Mouse (Mus musculus) gastrocnemius, postnatal 36 days (tissue): Measurements from ENCODE around the gene Lclat1. TPM values are rescaled to one million over a fixed set of nuclear protein-coding genes. Genes with fewer than 3 reads are reported as not detected.
"Not testable (repeated sequence)": the region's sequence is repeated elsewhere in the genome, so short reads cannot be mapped to it uniquely, and the experiment has no call there.

Experiments
- DNase-seq, 2 experiments: peaks; one replicate each; pipeline ENCODE4 v3.0.0; 2022
- intact Hi-C: fragments of 180-260 bp; cut with DNase I; formaldehyde crosslinking; loops from one replicate; pipeline ENCODE4 v1.15.1; 2025
- total RNA-seq, 2 experiments: library from RNA; stranded (reverse); gene quantifications; 2 replicates each; pipeline ENCODE4 v1.2.3; 2021

Lclat1 gene
- total RNA-seq, 2 experiments from 2014 or later = 15.9 to 17.0 TPM

DNA sequence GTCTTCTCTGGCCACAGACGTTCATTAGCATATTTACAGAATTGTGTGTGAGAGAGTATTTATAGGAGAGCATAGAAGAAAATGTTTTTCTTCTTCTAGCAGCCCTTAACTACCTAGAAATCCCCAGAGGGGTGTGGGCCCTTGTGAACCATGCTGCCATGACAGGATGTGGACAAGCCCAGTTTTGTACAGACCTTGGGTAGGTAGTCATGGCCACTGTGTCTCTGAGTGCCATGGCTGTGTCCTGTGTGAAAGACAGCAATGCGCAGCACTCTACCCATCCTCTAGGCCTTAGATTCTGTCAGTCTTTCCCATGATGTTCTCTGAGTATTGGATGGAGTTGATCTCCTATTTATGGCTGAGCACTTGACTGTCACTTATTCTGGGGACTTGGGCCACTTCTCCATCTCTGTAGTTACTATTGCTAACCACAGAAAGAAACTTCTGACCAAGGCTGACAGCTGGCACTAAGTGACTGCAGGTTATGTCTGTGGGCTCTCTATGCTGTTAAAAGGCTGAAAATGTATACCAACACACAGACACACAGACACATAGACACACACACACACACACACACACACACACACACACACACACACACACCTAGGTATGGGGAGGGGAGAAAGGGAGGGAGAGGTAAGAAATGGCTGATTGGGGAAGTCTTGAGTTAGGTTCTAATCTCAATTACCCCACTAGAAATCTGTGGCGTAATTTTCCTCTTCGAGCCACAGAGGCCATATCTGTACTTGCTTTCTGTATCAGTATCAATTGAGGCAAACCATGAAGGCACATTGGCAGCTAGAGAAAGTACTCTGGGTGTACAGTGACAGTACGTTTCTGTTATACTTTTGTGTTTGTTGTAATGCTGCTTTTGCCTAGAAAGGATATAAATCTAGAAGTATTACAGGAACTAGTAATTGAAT is 29.0 kb downstream of the Lclat1 start:
- no peak for DNase-seq
- intact Hi-C loops = no loop called here

DNA sequence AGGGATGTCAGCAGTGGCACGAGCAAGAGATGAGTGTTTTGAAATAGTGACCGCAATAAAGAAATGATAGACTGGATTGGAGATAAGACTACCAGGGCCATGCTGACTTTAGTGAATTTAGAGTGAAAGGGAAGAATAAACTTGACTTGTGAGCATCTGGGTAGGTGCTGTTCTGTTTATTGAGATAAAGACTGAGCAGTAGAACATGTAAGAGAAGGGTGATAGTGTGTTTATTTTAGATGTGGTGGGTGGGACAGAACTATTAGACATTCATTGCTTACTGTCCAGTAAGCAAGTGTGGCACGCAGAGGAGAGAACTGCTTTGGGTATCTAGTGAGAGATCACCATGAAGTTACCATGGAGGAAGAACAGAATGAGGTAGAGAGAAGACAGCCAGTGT is 30.4 kb downstream of the Lclat1 start:
- no peak for DNase-seq
- intact Hi-C loops = no loop called here

DNA sequence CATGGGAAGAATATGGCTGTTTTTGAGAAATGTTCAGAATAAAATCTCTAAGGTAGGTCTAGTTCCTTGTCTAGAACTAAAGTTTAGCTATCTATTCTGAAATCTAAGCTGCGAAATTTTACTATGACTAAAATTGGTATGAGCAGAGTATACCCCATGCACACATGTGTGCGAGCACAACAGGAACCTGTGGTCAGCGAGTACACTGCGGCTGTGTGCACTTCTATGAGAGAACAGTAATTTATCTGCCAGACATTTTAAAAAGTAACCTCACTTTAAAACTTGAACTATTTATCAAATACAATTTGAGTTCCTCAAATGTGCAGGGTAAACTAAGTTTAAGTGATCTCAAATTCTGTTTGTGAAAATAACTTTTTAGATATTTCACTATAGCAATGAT is 34.2 kb downstream of the Lclat1 start:
- DNase-seq = no peak
- intact Hi-C loops = no loop called here

DNA sequence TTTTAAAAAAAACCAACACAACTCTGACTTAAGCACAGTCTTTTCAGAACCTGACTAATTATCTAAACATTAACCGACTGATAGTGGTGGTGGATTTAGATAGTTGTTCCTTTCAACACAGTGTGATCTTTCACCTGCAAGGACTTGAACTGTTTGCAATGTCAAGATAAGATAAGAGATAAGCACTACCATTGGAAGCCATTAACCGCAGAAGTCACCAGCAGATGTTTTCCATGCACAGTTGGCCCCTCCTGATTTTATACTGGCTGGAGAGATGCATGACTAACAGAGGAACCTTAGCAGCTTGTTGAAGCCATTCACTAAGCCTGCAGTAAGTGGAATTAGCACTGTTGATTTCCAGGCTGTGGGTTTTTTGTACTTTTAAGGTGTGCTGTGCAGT is 34.7 kb downstream of the Lclat1 start:
- DNase-seq = no peak

DNA sequence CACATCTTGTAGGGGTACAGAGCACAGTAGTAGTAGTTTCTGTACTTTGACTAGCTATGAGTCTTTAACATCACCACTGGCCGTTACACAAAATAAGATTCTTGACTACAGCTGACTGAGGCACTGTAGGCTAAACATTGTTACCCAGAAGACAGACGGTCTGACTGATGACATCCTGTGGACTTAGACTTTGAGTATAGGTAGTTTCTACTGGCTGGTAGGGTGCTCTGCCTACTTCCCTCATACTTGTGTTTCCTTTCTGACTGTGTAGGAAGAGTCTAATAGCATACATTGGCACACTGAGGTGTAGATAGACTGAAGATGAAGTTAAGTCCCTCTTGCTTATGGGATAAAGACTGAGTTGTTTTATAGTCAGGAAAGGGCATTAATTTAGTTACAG is 37.6 kb downstream of the Lclat1 start:
- no peak for DNase-seq
- intact Hi-C loops = no loop called here

More for the DNA sequence above, 34.7 kb downstream of the Lclat1 start:
- intact Hi-C loops = no loop called here

DNA sequence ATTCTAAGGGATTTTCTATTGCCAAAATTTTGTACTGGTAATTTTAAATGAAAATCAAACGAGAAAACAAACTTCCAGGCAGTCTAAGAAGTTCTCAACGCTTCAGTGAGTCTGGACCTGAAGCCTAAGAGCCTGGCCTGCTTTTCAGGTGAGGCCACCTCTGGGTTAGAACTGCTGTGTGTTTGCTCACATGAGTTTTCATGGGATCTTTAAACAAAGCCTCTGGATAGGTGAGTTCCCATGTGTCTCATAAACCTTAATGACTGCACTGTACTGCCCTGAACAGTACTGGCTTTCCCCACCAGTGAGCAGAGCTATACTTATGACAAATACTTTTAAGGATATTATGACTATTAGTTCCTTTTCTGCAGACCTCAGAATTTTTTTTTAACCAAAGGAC is 40.8 kb downstream of the Lclat1 start:
- DNase-seq = no peak

DNA sequence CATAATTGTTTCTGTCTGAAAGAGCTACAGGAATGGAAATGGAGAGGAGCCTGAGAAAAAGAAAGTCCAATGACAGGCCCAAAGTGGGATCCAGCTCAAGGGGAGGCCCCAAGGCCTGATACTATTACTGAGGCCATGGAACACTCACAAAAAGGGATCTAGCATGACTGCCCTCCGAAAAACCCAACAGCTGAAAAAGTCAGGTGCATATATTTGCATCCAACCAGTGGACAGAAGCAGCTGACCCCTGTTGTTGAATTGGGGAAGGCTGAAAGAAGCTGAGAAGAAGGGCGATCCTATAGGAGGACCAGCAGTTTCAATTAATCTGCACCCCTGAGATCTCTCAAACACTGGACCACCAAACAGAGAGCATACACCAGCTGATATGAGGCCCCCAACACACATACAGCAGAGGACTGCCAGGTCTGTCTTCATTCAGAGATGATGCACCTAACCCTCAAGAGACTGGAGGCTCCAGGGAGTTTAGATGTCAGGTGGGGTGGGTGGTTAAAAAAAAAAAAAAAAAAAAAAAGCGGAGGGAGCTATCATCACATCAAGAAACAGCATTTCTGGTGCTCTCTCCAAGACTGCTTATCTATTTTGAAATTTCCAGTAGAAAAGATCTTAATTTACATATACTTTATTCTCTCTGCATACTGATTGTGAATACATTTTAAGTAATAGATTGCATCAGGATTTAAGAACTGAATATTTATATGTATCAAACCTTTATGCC is 45.2 kb downstream of the Lclat1 start:
- DNase-seq, intact Hi-C loops: not testable (repeated sequence)

More for the DNA sequence above, 40.8 kb downstream of the Lclat1 start:
- intact Hi-C loops = no loop called here

DNA sequence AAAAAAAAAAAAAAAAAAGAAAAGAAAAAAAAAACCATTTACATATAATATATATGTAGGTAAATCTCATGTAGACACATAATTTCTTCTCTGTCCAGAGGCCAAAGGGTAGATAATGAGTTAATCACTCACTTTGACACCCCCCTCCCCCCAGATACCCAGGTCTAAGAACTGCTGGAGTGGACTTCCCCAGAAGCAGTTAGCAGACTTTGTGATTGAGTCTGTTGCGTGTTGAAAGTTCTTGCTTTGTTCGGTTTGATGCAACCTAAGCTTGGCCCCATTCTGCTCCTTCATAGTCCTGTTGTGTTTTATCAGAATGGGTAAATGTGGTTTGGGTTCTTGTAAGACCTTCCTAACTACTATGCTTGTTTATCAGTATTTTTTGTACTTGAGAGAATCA is 45.9 kb downstream of the Lclat1 start:
- intact Hi-C loops = no loop called here
- no peak for DNase-seq

DNA sequence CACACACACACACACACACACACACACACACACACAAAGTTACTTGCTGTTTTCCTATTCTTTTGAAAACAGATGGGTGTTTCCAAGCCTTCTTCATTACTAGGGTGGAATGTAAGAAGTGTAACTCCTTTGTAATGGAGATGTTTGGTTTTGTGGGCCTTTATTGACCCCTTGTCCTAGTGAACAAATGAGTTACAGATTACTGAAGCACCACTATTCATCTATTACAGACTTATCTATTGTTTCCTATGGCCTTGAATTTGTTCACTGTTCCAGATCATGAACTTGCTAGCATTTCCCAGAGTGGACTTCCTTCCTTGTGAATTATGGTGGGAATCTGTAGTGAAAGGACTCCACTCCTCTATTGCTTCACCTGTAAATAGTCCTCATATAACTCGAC is 48.8 kb downstream of the Lclat1 start:
- intact Hi-C loops = no loop called here
- no peak for DNase-seq

DNA sequence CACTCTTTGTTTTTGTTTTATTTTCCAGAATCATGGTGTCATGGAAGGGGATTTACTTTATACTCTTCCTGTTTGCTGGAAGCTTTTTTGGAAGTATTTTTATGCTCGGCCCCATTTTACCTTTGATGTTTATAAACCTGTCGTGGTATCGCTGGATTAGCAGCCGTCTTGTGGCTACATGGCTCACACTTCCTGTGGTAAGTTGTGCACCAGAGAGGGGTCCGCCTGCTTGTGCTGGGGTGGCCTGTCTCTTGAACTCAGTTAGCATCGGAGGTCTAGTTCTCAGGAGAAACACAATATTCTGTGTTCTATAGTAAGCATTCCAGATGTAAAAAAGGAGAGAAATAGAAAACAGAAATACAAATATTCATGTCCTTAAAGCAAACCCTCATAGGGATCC is 54.0 kb downstream of the Lclat1 start:
- intact Hi-C loops = no loop called here
- DNase-seq = no peak

DNA sequence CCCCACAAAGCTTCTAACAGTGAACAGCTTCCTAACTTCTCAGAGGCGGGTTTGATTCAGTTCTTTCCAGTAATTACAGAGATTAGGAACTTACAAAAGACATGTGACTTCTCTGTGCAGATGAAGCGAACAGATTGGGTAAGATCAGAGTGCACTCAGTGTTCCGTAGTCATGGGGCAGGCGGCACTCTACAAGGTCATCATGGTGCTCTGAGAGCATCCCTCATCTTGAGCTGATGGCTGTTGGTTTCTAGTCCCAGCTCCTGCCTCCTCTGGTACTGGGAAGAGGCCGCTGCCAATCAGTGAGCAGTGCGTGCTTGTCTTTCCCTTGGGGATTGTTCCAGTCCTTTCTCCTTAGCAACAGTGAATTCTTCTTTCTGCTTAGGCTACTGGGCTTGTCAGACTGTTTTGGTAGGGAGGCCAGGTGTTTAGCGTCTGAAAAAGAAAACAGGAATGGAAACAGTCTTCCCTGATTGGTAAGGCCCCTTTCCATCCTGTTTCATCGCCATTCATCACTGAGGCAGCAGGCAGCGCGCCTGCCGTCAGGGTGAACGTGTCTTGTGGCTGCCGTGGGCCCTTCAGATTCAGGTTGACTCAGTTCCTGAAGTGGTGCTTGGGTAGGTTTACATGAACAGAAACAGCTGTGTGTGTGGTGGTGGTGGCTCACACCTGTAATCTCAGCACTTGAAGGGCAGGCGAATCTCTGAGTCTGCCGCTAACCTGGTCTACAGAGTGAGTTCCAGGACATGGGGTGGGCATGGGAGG is 54.8 kb downstream of the Lclat1 start:
- intact Hi-C loops = no loop called here
- DNase-seq = no peak

DNA sequence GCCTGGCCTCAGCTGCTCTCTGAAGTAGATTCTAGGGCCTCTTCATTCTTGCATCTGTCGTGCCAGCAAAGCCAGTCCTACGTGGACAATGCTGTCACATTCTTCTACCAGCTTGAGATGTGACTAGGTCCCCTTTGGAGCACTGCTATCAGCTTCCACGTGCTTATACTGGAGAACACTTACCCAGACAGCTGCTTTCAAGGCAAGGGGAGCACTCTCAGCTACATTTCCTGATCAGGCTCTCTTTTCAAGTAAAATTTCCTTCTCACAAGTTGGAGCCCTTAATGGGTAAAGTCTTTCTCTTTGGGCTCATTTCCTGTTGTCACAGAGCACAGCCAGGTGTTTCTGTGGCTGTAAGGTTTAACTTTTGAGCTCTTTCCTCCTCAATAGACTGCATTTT is 55.8 kb downstream of the Lclat1 start:
- DNase-seq = no peak
- intact Hi-C loops = no loop called here

DNA sequence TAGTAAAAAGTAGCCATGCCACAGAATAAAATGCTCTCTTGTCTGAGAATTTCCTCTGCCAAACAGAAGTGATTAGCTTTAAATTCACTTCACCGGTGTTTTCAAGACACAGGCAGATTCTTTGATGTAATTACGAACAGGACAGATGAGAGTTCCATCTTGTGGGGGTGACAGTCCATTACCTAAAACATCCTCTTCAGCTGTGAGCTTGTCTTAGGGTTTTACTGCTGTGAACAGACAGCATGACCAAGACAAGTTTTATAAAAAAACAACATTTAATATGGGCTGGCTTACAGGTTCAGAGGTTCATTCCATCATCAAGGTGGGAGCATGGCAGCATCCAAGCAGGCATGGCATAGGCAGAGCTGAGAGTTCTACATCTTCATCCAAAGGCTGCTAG is 56.3 kb downstream of the Lclat1 start:
- intact Hi-C loops = no loop called here
- no peak for DNase-seq

DNA sequence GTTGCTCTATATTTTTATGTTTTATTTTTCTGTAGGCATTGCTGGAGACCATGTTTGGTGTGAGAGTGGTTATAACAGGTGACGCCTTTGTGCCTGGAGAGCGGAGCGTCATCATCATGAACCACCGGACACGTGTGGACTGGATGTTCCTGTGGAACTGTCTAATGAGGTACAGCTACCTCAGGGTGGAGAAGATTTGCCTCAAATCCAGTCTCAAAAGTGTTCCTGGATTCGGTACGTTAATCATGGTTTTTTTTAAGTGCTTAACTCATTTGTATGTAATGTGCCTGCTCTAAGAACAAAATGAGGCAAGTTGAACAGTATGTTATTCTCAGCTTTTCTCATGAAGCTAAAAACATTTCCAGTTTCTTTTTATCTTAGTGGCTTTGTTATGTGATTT is 61.7 kb downstream of the Lclat1 start:
- DNase-seq = no peak
- intact Hi-C loops = no loop called here

DNA sequence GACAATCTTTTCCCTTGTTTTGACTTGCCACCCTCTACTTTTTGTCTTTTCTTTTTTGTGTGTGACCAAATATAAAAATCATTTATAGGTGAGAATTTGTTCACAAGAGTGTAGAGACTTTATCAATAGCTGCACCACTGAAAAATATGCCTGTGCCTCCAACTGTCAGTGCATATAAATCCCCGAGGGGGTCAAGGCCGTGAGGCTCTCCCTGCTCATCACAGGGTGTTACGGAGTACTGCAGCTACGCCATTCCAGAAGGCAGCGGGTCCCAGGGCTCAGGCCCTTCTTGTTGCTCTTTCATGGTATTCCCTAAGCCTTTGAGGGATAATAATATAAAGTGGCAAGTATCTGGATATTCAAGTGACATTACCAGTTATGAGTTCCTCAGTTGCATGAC is 62.4 kb downstream of the Lclat1 start:
- intact Hi-C loops = no loop called here
- no peak for DNase-seq

DNA sequence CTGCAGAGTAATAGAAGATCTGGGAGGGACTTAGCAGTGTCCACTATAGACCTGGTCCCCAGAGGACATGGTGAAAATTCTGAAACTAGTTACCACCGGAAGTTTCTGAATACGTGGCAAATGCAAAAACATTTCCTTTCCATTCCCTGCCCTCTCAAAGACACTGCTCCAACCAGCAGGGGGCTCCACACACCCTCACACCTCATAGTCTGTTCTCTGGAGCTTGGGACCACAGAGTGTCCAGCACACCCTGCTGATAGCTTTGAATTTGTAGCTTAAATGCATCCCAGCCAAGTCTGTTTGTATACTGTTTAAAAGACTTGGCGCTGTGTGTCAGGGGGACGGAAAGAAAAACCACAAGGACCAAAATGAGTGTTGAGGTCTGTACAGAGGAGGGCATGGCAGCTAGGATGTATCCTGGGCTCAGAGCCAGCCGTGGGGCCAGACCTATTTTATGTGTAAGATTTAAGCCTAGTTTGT is 66.3 kb downstream of the Lclat1 start:
- intact Hi-C loops = no loop called here

DNA sequence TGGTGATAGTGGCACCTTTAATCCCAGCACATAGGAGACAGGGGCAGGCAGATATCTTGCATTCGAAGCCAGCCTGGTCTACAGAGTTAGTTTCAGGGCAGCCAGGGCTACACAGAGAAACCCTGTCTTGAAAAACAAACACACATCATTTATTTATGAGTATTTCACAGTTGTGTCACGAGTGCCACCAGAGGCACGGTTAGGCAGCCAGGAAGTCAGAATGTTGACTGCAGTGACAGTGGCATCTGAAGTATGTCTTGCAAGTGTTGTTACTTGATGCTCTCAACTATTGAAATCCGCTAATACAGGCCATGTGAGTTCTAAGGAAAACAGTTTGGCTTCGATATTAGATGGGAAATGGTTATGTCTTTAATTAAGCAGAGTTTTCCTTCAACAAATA is 67.9 kb downstream of the Lclat1 start:
- intact Hi-C loops = loop anchor here (2.0 kb wide), 1 partner anchor 121 kb away; no protein-coding TSS in a partner anchor

More for the DNA sequence above, 66.3 kb downstream of the Lclat1 start:
- peak; percentile 37 to 52 for DNase-seq

DNA sequence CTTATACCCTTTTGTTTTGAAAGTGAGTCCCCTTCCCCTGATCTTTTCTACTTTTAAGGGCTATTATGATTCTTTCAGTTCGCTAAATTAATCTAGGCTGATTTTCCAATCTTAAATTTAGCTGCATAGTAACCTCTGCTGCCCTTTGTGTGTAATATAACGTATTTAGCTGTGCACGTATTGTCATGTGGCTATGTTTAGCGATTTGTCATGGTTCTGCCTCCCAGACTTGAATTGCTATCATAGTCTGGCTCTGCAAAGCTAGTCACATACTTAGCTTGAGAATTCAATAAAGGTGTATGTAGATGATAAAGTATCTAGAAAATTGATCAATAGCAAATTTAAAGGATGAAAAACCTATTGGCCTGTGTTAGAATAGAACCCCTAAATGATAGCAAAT is 69.3 kb downstream of the Lclat1 start:
- DNase-seq = no peak
- intact Hi-C loops = loop anchor here (2.0 kb wide), 1 partner anchor 120 kb away; no protein-coding TSS in a partner anchor

More for the DNA sequence above, 67.9 kb downstream of the Lclat1 start:
- DNase-seq = no peak

DNA sequence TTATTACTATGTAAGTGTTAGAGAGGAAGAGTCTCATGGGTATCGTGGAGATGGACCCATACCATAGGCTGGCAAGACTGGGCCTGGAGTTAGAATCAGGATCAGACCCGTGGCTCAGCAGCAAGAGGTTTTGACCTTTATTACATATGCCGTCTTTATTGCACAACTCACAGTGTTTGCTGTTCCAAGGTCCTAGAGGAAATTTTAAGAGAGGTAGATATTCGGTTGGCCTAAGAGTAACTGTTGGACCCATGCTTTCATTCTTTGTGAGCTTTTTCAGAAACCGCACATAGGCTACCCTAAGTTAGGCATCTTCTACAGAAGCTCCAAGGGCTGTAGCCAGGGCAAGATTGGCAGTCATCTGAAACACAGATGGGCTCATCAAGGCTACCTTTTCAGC is 79.1 kb downstream of the Lclat1 start:
- intact Hi-C loops = no loop called here
- DNase-seq = no peak

DNA sequence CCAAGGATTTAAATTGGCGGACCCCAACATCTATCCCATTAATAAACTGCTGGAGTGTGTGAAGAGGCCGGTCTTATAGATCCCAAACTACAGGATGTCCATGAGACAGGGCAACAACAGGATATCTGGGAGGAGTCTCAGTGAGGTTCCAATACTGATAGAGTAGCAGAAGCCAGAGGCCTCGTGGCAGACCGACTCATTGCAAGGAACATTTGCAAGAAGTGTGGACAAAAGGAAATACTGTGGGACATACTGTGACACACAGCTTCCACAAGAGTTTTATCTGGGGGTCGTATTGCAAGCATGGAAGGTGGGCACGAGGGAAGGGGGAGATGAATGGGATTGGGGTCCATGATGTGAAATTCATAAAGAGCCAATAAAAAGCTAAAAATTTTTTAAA is 86.4 kb downstream of the Lclat1 start:
- intact Hi-C loops = no loop called here
- no peak for DNase-seq

DNA sequence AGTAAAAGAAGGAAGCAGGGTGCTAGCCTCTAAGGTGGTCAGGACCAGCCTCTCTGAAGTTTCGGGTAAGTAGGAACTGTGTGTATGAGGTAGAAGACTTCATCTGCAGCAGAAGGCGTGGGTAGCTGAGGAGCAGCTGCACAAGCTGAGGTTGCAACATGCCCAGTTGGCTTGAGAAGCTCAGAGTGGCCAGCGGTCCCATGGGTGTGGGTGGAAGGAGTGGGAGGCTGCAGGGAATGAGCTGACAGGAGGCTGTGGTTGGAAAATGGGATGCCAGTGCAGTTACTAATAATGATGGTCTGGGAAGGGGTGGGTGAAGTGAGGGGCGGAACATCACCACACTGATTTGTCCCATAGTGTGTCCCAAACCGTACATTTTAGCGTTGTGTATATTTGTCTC is 86.8 kb downstream of the Lclat1 start:
- DNase-seq = peak; percentile 39 to 69
- intact Hi-C loops = no loop called here
